Mouse (Mus musculus) left cerebral cortex, adult 2 months (tissue): Measurements from ENCODE around the gene Olfr1309. TPM values are rescaled to one million over a fixed set of nuclear protein-coding genes. Genes with fewer than 3 reads are reported as not detected.
"Not testable (repeated sequence)": the region's sequence is repeated elsewhere in the genome, so short reads cannot be mapped to it uniquely, and the experiment has no call there.

Source experiments
- DNase-seq, 2 experiments: peaks; one replicate each; pipeline ENCODE4 v3.0.0; 2021 to 2022; ENCODE audit warnings: low spot score in 2 of 2, mixed read lengths in 1 of 2; ENCODE audit errors: extremely low spot score in 1 of 2
- H3K27ac ChIP-seq: fragments of 200-600 bp; 2 replicates; pipeline ENCODE4 v1.8.1; 2022
- H3K4me3 ChIP-seq: fragments of 200-600 bp; 2 replicates; pipeline ENCODE4 v1.8.1; 2022
- CTCF ChIP-seq: fragments of 200-600 bp; IDR thresholded peaks from 2 replicates; pipeline ENCODE4 v1.8.1; 2022; ENCODE audit warnings: antibody characterized with exemption, mild to moderate bottlenecking, moderate library complexity
- intact Hi-C: fragments of 180-260 bp; cut with DNase I; formaldehyde crosslinking; loops from one replicate; pipeline ENCODE4 v1.15.1; 2025
- long read RNA-seq, 2 experiments: library from polyadenylated mRNA; stranded (forward); transcript quantifications; one replicate each; pipeline ENCODE4 v2.0.0; 2021; ENCODE audit warnings: borderline mapping rate in 2 of 2
- total RNA-seq, 2 experiments: library from RNA; stranded (reverse); gene quantifications; 2 replicates each; pipeline ENCODE4 v1.2.3; 2021

The Olfr1309 gene
- not detected for total RNA-seq
- long read RNA-seq, experiment 1: 0 reads
- long read RNA-seq, experiment 2: 0 reads

GRCm38 (mm10) chr2:111990181-111990580, at the start of gene Olfr1309:
Gene Olfr1309, minus strand, starts transcription at chr2:111990281.
- DNase-seq: no peak
- H3K27ac ChIP-seq: no peak within 1 kb of the TSS
- H3K4me3 ChIP-seq: no peak within 1 kb of the TSS
- no peak for TF ChIP-seq CTCF
- intact Hi-C loops: no loop called here

GRCm38 (mm10) chr2:112026971-112027370, 36.9 kb upstream of the Olfr1309 start:
- DNase-seq, H3K27ac ChIP-seq, H3K4me3 ChIP-seq, intact Hi-C loops: not testable (repeated sequence)

GRCm38 (mm10) chr2:112024312-112024711, 34.2 kb upstream of the Olfr1309 start, which contains the start of gene Olfr1311:
Gene Olfr1311, minus strand, starts transcription at chr2:112024412.
- no peak for DNase-seq
- no peak within 1 kb of the TSS for H3K4me3 ChIP-seq
- no peak within 1 kb of the TSS for H3K27ac ChIP-seq
- intact Hi-C loops: no loop called here
- no peak for TF ChIP-seq CTCF

GRCm38 (mm10) chr2:112014900-112015299, 24.8 kb upstream of the Olfr1309 start:
- Histone ChIP-seq H3K4me3 (no peak overlapping the region), H3K27ac (no peak overlapping the region)
- DNase-seq: no peak
- TF ChIP-seq CTCF: no peak
- intact Hi-C loops: no loop called here

GRCm38 (mm10) chr2:112012608-112013007, 22.5 kb upstream of the Olfr1309 start, which contains the start of gene Olfr1310:
Gene Olfr1310, minus strand, starts transcription at chr2:112012708.
- Histone ChIP-seq H3K27ac (no peak within 1 kb of the TSS), H3K4me3 (no peak within 1 kb of the TSS)
- no peak for TF ChIP-seq CTCF
- intact Hi-C loops: no loop called here
- DNase-seq: no peak

GRCm38 (mm10) chr2:111964844-111965243, 25.2 kb downstream of the Olfr1309 start, which contains the start of gene Olfr1308:
Gene Olfr1308, minus strand, starts transcription at chr2:111964944.
- no peak within 1 kb of the TSS for H3K27ac ChIP-seq

GRCm38 (mm10) chr2:111949340-111949739, 40.7 kb downstream of the Olfr1309 start, which contains the start of gene Olfr1307:
Gene Olfr1307, minus strand, starts transcription at chr2:111949440.
- DNase-seq: no peak
- H3K4me3 ChIP-seq: no peak within 1 kb of the TSS
- TF ChIP-seq CTCF: no peak
- no peak within 1 kb of the TSS for H3K27ac ChIP-seq
- intact Hi-C loops: no loop called here

More at GRCm38 (mm10) chr2:111964844-111965243, 25.2 kb downstream of the Olfr1309 start, which contains the start of gene Olfr1308:
- intact Hi-C loops: no loop called here
- TF ChIP-seq CTCF: no peak
- H3K4me3 ChIP-seq: no peak within 1 kb of the TSS
- no peak for DNase-seq

Other genes starting within 250 kb of the Olfr1309 start
- not detected for gene Olfr1301, start 239.3 kb downstream of the Olfr1309 start, total RNA-seq
- gene Olfr1302, start 212.9 kb downstream of the Olfr1309 start, total RNA-seq: not detected
- not detected for gene Olfr1303, start 169.9 kb downstream of the Olfr1309 start, total RNA-seq
- not detected for gene Olfr1305, start 113.1 kb downstream of the Olfr1309 start, total RNA-seq
- not detected for gene Olfr1306, start 74.0 kb downstream of the Olfr1309 start, total RNA-seq
- under 1 TPM; 0.02 to 0.07 TPM for gene Olfr1307, start 40.8 kb downstream of the Olfr1309 start, total RNA-seq
- not detected for gene Olfr1308, start 25.3 kb downstream of the Olfr1309 start, total RNA-seq
- gene Olfr1310, start 22.4 kb upstream of the Olfr1309 start, total RNA-seq: not detected
- gene Olfr1311, start 34.1 kb upstream of the Olfr1309 start, total RNA-seq: not detected
- not detected for gene Olfr1312, start 60.0 kb upstream of the Olfr1309 start, total RNA-seq
- not detected for gene Olfr1313, start 87.6 kb upstream of the Olfr1309 start, total RNA-seq
- gene Olfr1314, start 106.5 kb upstream of the Olfr1309 start, total RNA-seq: not detected
- gene Olfr1315-ps1, start 125.2 kb upstream of the Olfr1309 start, total RNA-seq: not detected
- gene Olfr1316, start 144.7 kb upstream of the Olfr1309 start, total RNA-seq: not detected
- not detected for gene Olfr1317, start 150.0 kb upstream of the Olfr1309 start, total RNA-seq
- not detected for gene Olfr1318, start 163.9 kb upstream of the Olfr1309 start, total RNA-seq
- gene Lpcat4, start 249.2 kb upstream of the Olfr1309 start, total RNA-seq: 100 to 1,000 TPM; 150 to 164 TPM